Mouse (Mus musculus) liver, postnatal 0 days (tissue): ENCODE measurements around the gene Fbln2. TPM values are rescaled to one million over a fixed set of nuclear protein-coding genes. Genes with fewer than 3 reads are reported as not detected.

ENCODE experiments used
- ATAC-seq: fragments of 200-750 bp; cut with Nextera tagmentation; 2 replicates; pipeline ENCODE4 v1.8.0; 2017; ENCODE audit warnings: mild to moderate bottlenecking, moderate library complexity
- DNase-seq: peaks from one replicate; pipeline ENCODE4 v3.0.0-alpha.2; 2016
- H3K27ac ChIP-seq: fragments of 300-500 bp; sonication (generic); 2 replicates; pipeline ENCODE4 v1.5.1; 2014; ENCODE audit warnings: antibody characterized with exemption, moderate library complexity, mild to moderate bottlenecking, low read depth
- H3K27me3 ChIP-seq: fragments of 300-500 bp; sonication (generic); 2 replicates; pipeline ENCODE4 v1.6.1; 2014; ENCODE audit warnings: low read length, control low read depth, mixed read lengths; ENCODE audit not compliant: insufficient read depth
- H3K36me3 ChIP-seq: fragments of 300-500 bp; sonication (generic); replicated peaks from 2 replicates; pipeline ENCODE4 v1.6.1; 2014; ENCODE audit warnings: mild to moderate bottlenecking, control low read depth, low read length, moderate library complexity, mixed read lengths; ENCODE audit not compliant: insufficient read depth
- H3K4me1 ChIP-seq: fragments of 300-500 bp; sonication (generic); 2 replicates; pipeline ENCODE4 v1.6.1; 2014; ENCODE audit warnings: antibody characterized with exemption, mild to moderate bottlenecking, control low read depth; ENCODE audit not compliant: insufficient read depth
- H3K4me2 ChIP-seq: fragments of 300-500 bp; sonication (generic); 2 replicates; pipeline ENCODE4 v1.6.1; 2014; ENCODE audit warnings: low read depth, mild to moderate bottlenecking, low read length, moderate library complexity, mixed read lengths
- H3K4me3 ChIP-seq: fragments of 300-500 bp; sonication (generic); 2 replicates; pipeline ENCODE4 v1.5.1; 2014; ENCODE audit warnings: low read depth, low read length
- H3K9ac ChIP-seq: fragments of 300-500 bp; sonication (generic); replicated peaks from 2 replicates; pipeline ENCODE4 v1.6.1; 2014; ENCODE audit warnings: mild to moderate bottlenecking, moderate library complexity
- H3K9me3 ChIP-seq: fragments of 300-500 bp; sonication (generic); 2 replicates; pipeline ENCODE4 v1.6.1; 2016; ENCODE audit warnings: mild to moderate bottlenecking, control low read depth, low read length, mixed read lengths
- CTCF ChIP-seq: sonication (generic); IDR thresholded peaks from 2 replicates; pipeline ENCODE4 v1.5.1; 2016; ENCODE audit warnings: antibody characterized with exemption, low read depth
- EP300 ChIP-seq: IDR thresholded peaks from 2 replicates; pipeline ENCODE4 v1.6.1; 2016; ENCODE audit warnings: antibody characterized with exemption, low read depth, mild to moderate bottlenecking
- WGBS: fragments of 180-500 bp; shearing (Covaris S2); extraction: QIAGEN DNeasy Blood & Tissue Kit; methylation state at CpG from one replicate; pipeline ENCODE4 v1.1.7; 2014; ENCODE audit not compliant: insufficient replicate concordance; 5-methylcytosine and 5-hydroxymethylcytosine counted together
- polyA plus RNA-seq: library from polyadenylated mRNA; unstranded; fragments of >200 nt; fragmentation: Nextera tagmentation; extraction: Ambion mirVana; gene quantifications from 2 replicates; pipeline ENCODE4 v1.2.1, GENCODE M21; 2015

Gene Fbln2
- polyA plus RNA-seq, 1 experiment from 2014 or later: 4.0 TPM

- no peaks in the 10 kb centered on the region for H3K36me3 ChIP-seq
- ATAC-seq: no peak
- no peaks in the 10 kb centered on the region for H3K4me1 ChIP-seq
- H3K4me2 ChIP-seq: no peak overlapping the region
- H3K4me3 ChIP-seq: no peak overlapping the region
- no peak for DNase-seq
- H3K27ac ChIP-seq: no peak overlapping the region
- no peak overlapping the region for H3K9ac ChIP-seq
- 65% methylated on average over 8 of the region's 8 CpGs for WGBS
- TF ChIP-seq CTCF: no peak
- TF ChIP-seq EP300: no peak
- no peaks in the 10 kb centered on the region for H3K9me3 ChIP-seq
- no peaks in the 10 kb centered on the region for H3K27me3 ChIP-seq
These were observed 32.1 kb downstream of the Fbln2 start for GRCm38 (mm10) chr6:91244331-91244730.

- DNase-seq: no peak
- Histone ChIP-seq H3K4me1 (no peaks in the 10 kb centered on the region), H3K9me3 (no peaks in the 10 kb centered on the region), H3K27ac (no peak overlapping the region), H3K9ac (no peak overlapping the region), H3K36me3 (no peaks in the 10 kb centered on the region), H3K4me2 (no peak overlapping the region), H3K4me3 (no peak overlapping the region), H3K27me3 (no peaks in the 10 kb centered on the region)
- 37% methylated on average over 6 of the region's 6 CpGs for WGBS
- ATAC-seq: no peak
- TF ChIP-seq EP300 (no peak), CTCF (no peak)
These were observed 33.1 kb downstream of the Fbln2 start for GRCm38 (mm10) chr6:91245331-91245730.

- Histone ChIP-seq H3K27me3 (no peaks in the 10 kb centered on the region), H3K36me3 (no peaks in the 10 kb centered on the region), H3K4me2 (no peak overlapping the region), H3K9me3 (no peaks in the 10 kb centered on the region), H3K27ac (no peak overlapping the region), H3K4me3 (no peak overlapping the region), H3K4me1 (no peaks in the 10 kb centered on the region), H3K9ac (no peak overlapping the region)
- DNase-seq (no peak), ATAC-seq (no peak)
- TF ChIP-seq CTCF: no peak
- TF ChIP-seq EP300: no peak
- WGBS: 61% methylated on average over 1 of the region's 1 CpGs
These were observed 35.1 kb downstream of the Fbln2 start for GRCm38 (mm10) chr6:91247343-91247742.

- no peak for ATAC-seq
- H3K4me3 ChIP-seq: no peak overlapping the region
- H3K36me3 ChIP-seq: no peaks in the 10 kb centered on the region
- no peaks in the 10 kb centered on the region for H3K27me3 ChIP-seq
- H3K9me3 ChIP-seq: no peaks in the 10 kb centered on the region
- no peak for DNase-seq
- H3K4me2 ChIP-seq: no peak overlapping the region
- WGBS: 54% methylated on average over 4 of the region's 4 CpGs
- H3K27ac ChIP-seq: no peak overlapping the region
- no peaks in the 10 kb centered on the region for H3K4me1 ChIP-seq
- H3K9ac ChIP-seq: no peak overlapping the region
- TF ChIP-seq EP300 (no peak), CTCF (no peak)
These were observed 36.4 kb downstream of the Fbln2 start for GRCm38 (mm10) chr6:91248627-91249026.

- Histone ChIP-seq H3K27ac (no peak overlapping the region), H3K27me3 (no peaks in the 10 kb centered on the region), H3K4me1 (no peaks in the 10 kb centered on the region), H3K9ac (no peak overlapping the region), H3K4me2 (no peak overlapping the region), H3K36me3 (no peaks in the 10 kb centered on the region), H3K4me3 (no peak overlapping the region), H3K9me3 (no peaks in the 10 kb centered on the region)
- WGBS: 75% methylated on average over 1 of the region's 1 CpGs
- ATAC-seq (no peak), DNase-seq (no peak)
- TF ChIP-seq CTCF: peak; percentile 35; the same call in 1 of the 2 replicates
- no peak for TF ChIP-seq EP300
These were observed 37.5 kb downstream of the Fbln2 start for GRCm38 (mm10) chr6:91249797-91250196.

GRCm38 (mm10) chr6:91259440-91260120 is 47.3 kb downstream of the Fbln2 start:
- ATAC-seq: no peak
- TF ChIP-seq CTCF: no peak
- Histone ChIP-seq H3K27ac (no peak overlapping the region), H3K4me3 (no peak overlapping the region), H3K4me1 (no peaks in the 10 kb centered on the region), H3K9ac (no peak overlapping the region), H3K9me3 (no peaks in the 10 kb centered on the region), H3K27me3 (no peaks in the 10 kb centered on the region), H3K36me3 (no peaks in the 10 kb centered on the region), H3K4me2 (no peak overlapping the region)
- no peak for DNase-seq
- WGBS: 63% methylated on average over 16 of the region's 16 CpGs
